Mouse (Mus musculus): Measurements from ENCODE around the gene Gm28372.
"Not testable (repeated sequence)": the region's sequence is repeated elsewhere in the genome, so short reads cannot be mapped to it uniquely, and the experiment has no call there.

- not testable (repeated sequence) for TF ChIP-seq CTCF (IDR thresholded peaks at IDR 0.05; ENCODE audit: control insufficient read depth, insufficient read depth, insufficient replicate concordance, low read depth, low read length); POLR2A (IDR thresholded peaks at IDR 0.05; ENCODE audit: control insufficient read depth, low read depth, low read length)
Observed at GRCm38 (mm10) chr2:130373026-130373425, 32.0 kb upstream of the Gm28372 start.
